Mouse (Mus musculus): Measurements from ENCODE around the gene Dok3. TPM values are rescaled to one million over a fixed set of nuclear protein-coding genes. Genes with fewer than 3 reads are reported as not detected.

Dok3 gene
- polyA plus RNA-seq, 1 experiment, result 21.9 TPM

GRCm38 (mm10) chr13:55523278-55523677 is 5.8 kb downstream of the Dok3 start:
- TF ChIP-seq POLR2A (IDR thresholded peaks at IDR 0.05; ENCODE audit: control insufficient read depth, extremely low read depth, insufficient read depth, low read length, poor library complexity), result no peak
- no peak overlapping the region for H3K4me3 ChIP-seq (ENCODE audit: control insufficient read depth, insufficient read depth, low read length)
- no peaks in the 10 kb centered on the region for H3K27me3 ChIP-seq (ENCODE audit: control insufficient read depth, insufficient read depth, low read length)
- H3K36me3 ChIP-seq (ENCODE audit: control insufficient read depth, insufficient read depth, low read length), result no peaks in the 10 kb centered on the region
- H3K27ac ChIP-seq (ENCODE audit: control insufficient read depth, insufficient read depth, low read length), result no peak overlapping the region
- 0 out of 2 replicates have a peak, but pooled peaks cover 2% of the 10 kb centered on the region for H3K4me1 ChIP-seq (replicated peaks; ENCODE audit: control insufficient read depth, insufficient read depth, low read length)
- DNase-seq, result no peak
- 93% methylated on average over 17 of the region's 17 CpGs for WGBS

GRCm38 (mm10) chr13:55522730-55523129 is 6.4 kb downstream of the Dok3 start:
- Histone ChIP-seq H3K4me3 (ENCODE audit: control insufficient read depth, insufficient read depth, low read length) (no peak overlapping the region), H3K27me3 (ENCODE audit: control insufficient read depth, insufficient read depth, low read length) (no peaks in the 10 kb centered on the region), H3K4me1 (replicated peaks; ENCODE audit: control insufficient read depth, insufficient read depth, low read length) (no peaks in the 10 kb centered on the region), H3K27ac (ENCODE audit: control insufficient read depth, insufficient read depth, low read length) (no peak overlapping the region), H3K36me3 (ENCODE audit: control insufficient read depth, insufficient read depth, low read length) (no peaks in the 10 kb centered on the region)
- TF ChIP-seq CTCF (IDR thresholded peaks at IDR 0.05; ENCODE audit: borderline replicate concordance, control insufficient read depth, extremely low read depth, insufficient read depth, low read length, poor library complexity), result no peak
- 82% methylated on average over 8 of the region's 8 CpGs for WGBS
- no peak for DNase-seq

- DNase-seq, result no peak
- Histone ChIP-seq H3K27me3 (ENCODE audit: control insufficient read depth, insufficient read depth, low read length) (no peaks in the 10 kb centered on the region), H3K4me3 (ENCODE audit: control insufficient read depth, insufficient read depth, low read length) (no peak overlapping the region), H3K27ac (ENCODE audit: control insufficient read depth, insufficient read depth, low read length) (no peak overlapping the region), H3K4me1 (replicated peaks; ENCODE audit: control insufficient read depth, insufficient read depth, low read length) (no peaks in the 10 kb centered on the region), H3K36me3 (ENCODE audit: control insufficient read depth, insufficient read depth, low read length) (no peaks in the 10 kb centered on the region)
- TF ChIP-seq CTCF (IDR thresholded peaks at IDR 0.05; ENCODE audit: borderline replicate concordance, control insufficient read depth, extremely low read depth, insufficient read depth, low read length, poor library complexity), result no peak
- TF ChIP-seq POLR2A (IDR thresholded peaks at IDR 0.05; ENCODE audit: control insufficient read depth, extremely low read depth, insufficient read depth, low read length, poor library complexity), result no peak
- WGBS, result 31% methylated on average over 4 of the region's 4 CpGs
Measured at GRCm38 (mm10) chr13:55519606-55520005, 9.5 kb downstream of the Dok3 start.

GRCm38 (mm10) chr13:55516955-55517354 is 12.1 kb downstream of the Dok3 start:
- Histone ChIP-seq H3K4me3 (ENCODE audit: control insufficient read depth, insufficient read depth, low read length) (no peak overlapping the region), H3K4me1 (replicated peaks; ENCODE audit: control insufficient read depth, insufficient read depth, low read length) (peaks cover 13% of the 10 kb centered on the region), H3K27me3 (ENCODE audit: control insufficient read depth, insufficient read depth, low read length) (no peaks in the 10 kb centered on the region; the same call in 1 of the 2 replicates), H3K27ac (ENCODE audit: control insufficient read depth, insufficient read depth, low read length) (no peak overlapping the region), H3K36me3 (ENCODE audit: control insufficient read depth, insufficient read depth, low read length) (no peaks in the 10 kb centered on the region)
- TF ChIP-seq CTCF (IDR thresholded peaks at IDR 0.05; ENCODE audit: borderline replicate concordance, control insufficient read depth, extremely low read depth, insufficient read depth, low read length, poor library complexity) (peak; percentile 83; the same call in 1 of the 2 replicates), POLR2A (IDR thresholded peaks at IDR 0.05; ENCODE audit: control insufficient read depth, extremely low read depth, insufficient read depth, low read length, poor library complexity) (no peak)
- peak; percentile 80 for DNase-seq
- WGBS, result 8% methylated on average over 5 of the region's 5 CpGs

- H3K4me3 ChIP-seq (ENCODE audit: control insufficient read depth, insufficient read depth, low read length), result no peak overlapping the region
- no peaks in the 10 kb centered on the region; the same call in 1 of the 2 replicates for H3K27me3 ChIP-seq (ENCODE audit: control insufficient read depth, insufficient read depth, low read length)
- H3K4me1 ChIP-seq (replicated peaks; ENCODE audit: control insufficient read depth, insufficient read depth, low read length), result peaks cover 21% of the 10 kb centered on the region
- no peak overlapping the region for H3K27ac ChIP-seq (ENCODE audit: control insufficient read depth, insufficient read depth, low read length)
- no peak for DNase-seq
- TF ChIP-seq CTCF (IDR thresholded peaks at IDR 0.05; ENCODE audit: borderline replicate concordance, control insufficient read depth, extremely low read depth, insufficient read depth, low read length, poor library complexity) (no peak), POLR2A (IDR thresholded peaks at IDR 0.05; ENCODE audit: control insufficient read depth, extremely low read depth, insufficient read depth, low read length, poor library complexity) (no peak)
- WGBS, result 38% methylated on average over 9 of the region's 9 CpGs
- no peaks in the 10 kb centered on the region for H3K36me3 ChIP-seq (ENCODE audit: control insufficient read depth, insufficient read depth, low read length)
Measured at GRCm38 (mm10) chr13:55513828-55514227, 15.3 kb downstream of the Dok3 start.

GRCm38 (mm10) chr13:55513111-55513748 is 15.9 kb downstream of the Dok3 start, which contains the start of gene Pdlim7:
Pdlim7 (minus strand) TSS chr13:55513676.
- Histone ChIP-seq H3K27me3 (ENCODE audit: control insufficient read depth, insufficient read depth, low read length) (no peaks in the 10 kb centered on the region; the same call in 1 of the 2 replicates), H3K4me3 (ENCODE audit: control insufficient read depth, insufficient read depth, low read length) (peak within 1 kb of the TSS; percentile 81), H3K36me3 (ENCODE audit: control insufficient read depth, insufficient read depth, low read length) (no peaks in the 10 kb centered on the region), H3K27ac (ENCODE audit: control insufficient read depth, insufficient read depth, low read length) (no peak within 1 kb of the TSS), H3K4me1 (replicated peaks; ENCODE audit: control insufficient read depth, insufficient read depth, low read length) (peaks cover 24% of the 10 kb centered on the region)
- WGBS, result under 1% methylated on average over 55 of the region's 55 CpGs
- peak; percentile 86 for DNase-seq
- TF ChIP-seq CTCF (IDR thresholded peaks at IDR 0.05; ENCODE audit: borderline replicate concordance, control insufficient read depth, extremely low read depth, insufficient read depth, low read length, poor library complexity) (peak; percentile 96), POLR2A (IDR thresholded peaks at IDR 0.05; ENCODE audit: control insufficient read depth, extremely low read depth, insufficient read depth, low read length, poor library complexity) (peak; percentile 48; the same call in 1 of the 2 replicates)

Data from thymus, adult 2 months (tissue).